12 mouse cellular contexts compared by ENCODE assay signal in genomic region chr16:25960345-25960744, GRCm38 (mm10).
DNase-seq lines count a peak whose midpoint lies in the region; ATAC-seq lines count a peak whose summit lies in the region.
"Had no signal": no experiment of that assay in that cellular context is flagged by ENCODE, and none has a peak within 500 bp of the region (broad histone marks: within the 10 kb centered on the region; RNA-seq: fewer than 3 reads in every experiment).

No protein-coding gene starts in this region.

- H3K4me1 ChIP-seq in forebrain, embryonic 15.5 days, result 0 out of 2 replicates have a peak, but pooled peaks cover 7% of the 10 kb centered on the region
- H3K4me1 ChIP-seq in midbrain, embryonic 16.5 days (ENCODE audit: control insufficient read depth, insufficient read depth, low read length), result no peaks in the 10 kb centered on the region
- H3K4me1 ChIP-seq: midbrain, embryonic 13.5 days had no signal

- no peak overlapping the region for H3K4me2 ChIP-seq in forebrain, embryonic 15.5 days (replicated peaks)
- no peak overlapping the region for H3K4me2 ChIP-seq in midbrain, embryonic 16.5 days (ENCODE audit: low read length)
- H3K4me2 ChIP-seq: limb, embryonic 13.5 days; midbrain, embryonic 13.5 days had no signal

- peak; percentile 87 for ATAC-seq in forebrain, embryonic 15.5 days (replicated peaks)
- no peak for ATAC-seq in midbrain, embryonic 16.5 days
- ATAC-seq: midbrain, embryonic 13.5 days had no signal

- WGBS in forebrain, embryonic 15.5 days, result 50% methylated on average over 7 of the region's 7 CpGs
- WGBS in midbrain, embryonic 16.5 days, result 88% methylated on average over 7 of the region's 7 CpGs

- intact Hi-C loops in left cerebral cortex, postnatal 36 days (cut with DNase I), result loop anchor here (10.0 kb wide), 1 partner anchor 414 kb away; the partner anchor contains the start of gene Cldn1

- no peaks in the 10 kb centered on the region for H3K36me3 ChIP-seq in forebrain, embryonic 15.5 days
- no peaks in the 10 kb centered on the region for H3K36me3 ChIP-seq in midbrain, embryonic 16.5 days (ENCODE audit: control insufficient read depth, insufficient read depth, low read length)
- H3K36me3 ChIP-seq: midbrain, embryonic 13.5 days had no signal

- H3K27ac ChIP-seq in forebrain, embryonic 15.5 days (replicated peaks), result no peak overlapping the region
- H3K27ac ChIP-seq in midbrain, embryonic 16.5 days (ENCODE audit: low read length), result no peak overlapping the region
- H3K27ac ChIP-seq: limb, embryonic 13.5 days; midbrain, embryonic 13.5 days had no signal

- peak; percentile 78 for DNase-seq in brain, adult 2 months (ENCODE audit: low read depth, low spot score)
- peak; percentile 74 for DNase-seq in layer of hippocampus, adult 9-10 months (ENCODE audit: low spot score)
- peak; percentile 58 to 61 for DNase-seq in left cerebral cortex, postnatal 36 days (ENCODE audit: low spot score in 2 of 2)
- no peak for DNase-seq in embryo, embryonic 11 days
- DNase-seq in adrenal gland, postnatal 36 days, result no peak
- DNase-seq: heart, postnatal 36 days; kidney, adult 8-10 months had no signal

- no peak overlapping the region for H3K9ac ChIP-seq in forebrain, embryonic 15.5 days (replicated peaks)
- no peak overlapping the region for H3K9ac ChIP-seq in midbrain, embryonic 16.5 days (ENCODE audit: low read depth, low read length)
- H3K9ac ChIP-seq: limb, embryonic 13.5 days; midbrain, embryonic 13.5 days had no signal

- no peaks in the 10 kb centered on the region for H3K27me3 ChIP-seq in forebrain, embryonic 15.5 days
- H3K27me3 ChIP-seq in midbrain, embryonic 16.5 days (ENCODE audit: control insufficient read depth, insufficient read depth, low read depth, low read length), result no peaks in the 10 kb centered on the region
- H3K27me3 ChIP-seq: CH12.LX; limb, embryonic 13.5 days; midbrain, embryonic 13.5 days had no signal

- no peak overlapping the region for H3K4me3 ChIP-seq in forebrain, embryonic 15.5 days
- no peak overlapping the region for H3K4me3 ChIP-seq in midbrain, embryonic 16.5 days (ENCODE audit: low read depth, low read length)
- H3K4me3 ChIP-seq: limb, embryonic 13.5 days; midbrain, embryonic 13.5 days had no signal

- no peaks in the 10 kb centered on the region for H3K9me3 ChIP-seq in forebrain, embryonic 15.5 days
- H3K9me3 ChIP-seq in midbrain, embryonic 16.5 days (replicated peaks; ENCODE audit: control insufficient read depth, low read length, poor library complexity, severe bottlenecking), result no peaks in the 10 kb centered on the region
- H3K9me3 ChIP-seq: limb, embryonic 13.5 days; midbrain, embryonic 13.5 days had no signal

Comparison
In these comparisons a context has a peak if more than half of its experiments do, and no peak if none do; other contexts are left out.
1. DNase-seq: peak in brain, adult 2 months (single experiment), layer of hippocampus, adult 9-10 months (single experiment) and left cerebral cortex, postnatal 36 days (2 of 2); none in embryo, embryonic 11 days (single experiment) and adrenal gland, postnatal 36 days (0 of 2).